Comparison of ENCODE assay signal across 7 mouse cellular contexts in genomic region chr2:32928235-32928946, GRCm38 (mm10). TPM values are rescaled to one million over a fixed set of nuclear protein-coding genes. Genes with fewer than 3 reads are reported as not detected.
DNase-seq lines count a peak whose midpoint lies in the region; ATAC-seq lines count a peak whose summit lies in the region.

No protein-coding gene starts in this region.

- no peaks in the 10 kb centered on the region for H3K27me3 ChIP-seq in limb, embryonic 10.5 days (ENCODE audit: low read depth, poor library complexity, severe bottlenecking)
- no peaks in the 10 kb centered on the region for H3K27me3 ChIP-seq in midbrain, embryonic 13.5 days

- peaks cover 27% of the 10 kb centered on the region for H3K36me3 ChIP-seq in limb, embryonic 10.5 days
- peaks cover 69% of the 10 kb centered on the region for H3K36me3 ChIP-seq in midbrain, embryonic 13.5 days

- DNase-seq in adrenal gland, postnatal 10 days: peak; percentile 85
- peak; percentile 85 for DNase-seq in embryo, embryonic 10 days (ENCODE audit: low spot score)
- peak; percentile 60 to 69 for DNase-seq in gastrocnemius, postnatal 4 days (ENCODE audit: low spot score in 2 of 2)
- DNase-seq in kidney, adult 11 months: peak; percentile 50
- DNase-seq in limb, embryonic 10.5 days (ENCODE audit: low spot score): peak; percentile 76
- peak; percentile 62 to 80 for DNase-seq in spleen, postnatal 4 days (ENCODE audit: low spot score in 2 of 2)

- no peak overlapping the region for H3K4me3 ChIP-seq in limb, embryonic 10.5 days
- no peak overlapping the region for H3K4me3 ChIP-seq in midbrain, embryonic 13.5 days (replicated peaks)

- peaks cover 14% of the 10 kb centered on the region for H3K4me1 ChIP-seq in limb, embryonic 10.5 days
- H3K4me1 ChIP-seq in midbrain, embryonic 13.5 days (replicated peaks): no peaks in the 10 kb centered on the region

- H3K9ac ChIP-seq in midbrain, embryonic 13.5 days (replicated peaks): no peak overlapping the region

- H3K9me3 ChIP-seq in limb, embryonic 10.5 days (replicated peaks): no peaks in the 10 kb centered on the region
- no peaks in the 10 kb centered on the region for H3K9me3 ChIP-seq in midbrain, embryonic 13.5 days

- peak overlapping the region; percentile 61; the same call in 1 of the 2 replicates for H3K27ac ChIP-seq in limb, embryonic 10.5 days
- no peak overlapping the region for H3K27ac ChIP-seq in midbrain, embryonic 13.5 days

- 28% methylated on average over 10 of the region's 10 CpGs for WGBS in limb, embryonic 10.5 days
- 31% methylated on average over 10 of the region's 10 CpGs for WGBS in midbrain, embryonic 13.5 days

- no peak overlapping the region for H3K4me2 ChIP-seq in midbrain, embryonic 13.5 days (replicated peaks)

- peak; percentile 68 for ATAC-seq in midbrain, embryonic 13.5 days

RNA-seq across cellular contexts. Expression of gene Rpl12, which starts 33.0 kb away (rescaled TPM):
- 100 to 1,000 TPM; 174 to 187 TPM for total RNA-seq in adrenal gland, postnatal 10 days (2021)
- total RNA-seq in gastrocnemius, postnatal 4 days (2021): 100 to 1,000 TPM; 212 to 221 TPM
- polyA plus RNA-seq in limb, embryonic 10.5 days (2016; fragmentation: Nextera tagmentation; extraction: Ambion mirVana): 194 and 232 TPM in 2 replicates
- polyA plus RNA-seq in midbrain, embryonic 13.5 days (2015; fragmentation: Nextera tagmentation; extraction: Ambion mirVana): 88.9 and 96.0 TPM in 2 replicates

RNA-seq across cellular contexts. Expression of gene Lrsam1, which starts 33.0 kb away (rescaled TPM):
- 10 to 100 TPM; 14.6 to 23.7 TPM for total RNA-seq in adrenal gland, postnatal 10 days (2021)
- total RNA-seq in gastrocnemius, postnatal 4 days (2021): 10 to 100 TPM; 20.0 to 22.0 TPM
- polyA plus RNA-seq in limb, embryonic 10.5 days (2016; fragmentation: Nextera tagmentation; extraction: Ambion mirVana): 5.3 and 7.5 TPM in 2 replicates
- 18.1 and 21.1 TPM in 2 replicates for polyA plus RNA-seq in midbrain, embryonic 13.5 days (2015; fragmentation: Nextera tagmentation; extraction: Ambion mirVana)

RNA-seq across cellular contexts. Expression of gene Fam129b, which starts 52.5 kb away (rescaled TPM):
- 10 to 100 TPM; 28.9 to 30.7 TPM for total RNA-seq in adrenal gland, postnatal 10 days (2021)
- total RNA-seq in gastrocnemius, postnatal 4 days (2021): 10 to 100 TPM; 26.8 to 27.5 TPM
- polyA plus RNA-seq in limb, embryonic 10.5 days (2016; fragmentation: Nextera tagmentation; extraction: Ambion mirVana): 40.9 and 47.9 TPM in 2 replicates
- polyA plus RNA-seq in midbrain, embryonic 13.5 days (2015; fragmentation: Nextera tagmentation; extraction: Ambion mirVana): 20.9 and 27.5 TPM in 2 replicates

RNA-seq across cellular contexts. Expression of gene Slc2a8, which starts 53.5 kb away (rescaled TPM):
- 10 to 100 TPM; 20.1 to 23.0 TPM for total RNA-seq in adrenal gland, postnatal 10 days (2021)
- total RNA-seq in gastrocnemius, postnatal 4 days (2021): 1 to 10 TPM; 8.8 to 9.7 TPM
- polyA plus RNA-seq in limb, embryonic 10.5 days (2016; fragmentation: Nextera tagmentation; extraction: Ambion mirVana): 16.5 and 22.3 TPM in 2 replicates
- polyA plus RNA-seq in midbrain, embryonic 13.5 days (2015; fragmentation: Nextera tagmentation; extraction: Ambion mirVana): 19.2 and 20.6 TPM in 2 replicates
